Mouse (Mus musculus): Measurements from ENCODE around the gene Itga9. TPM values are rescaled to one million over a fixed set of nuclear protein-coding genes. Genes with fewer than 3 reads are reported as not detected.

Itga9 gene
- polyA plus RNA-seq, 1 experiment from 2014 or later: 6.6 TPM

GRCm38 (mm10) chr9:118763203-118763602 lies 156.7 kb downstream of the Itga9 start:
- Histone ChIP-seq H3K4me3 (no peak overlapping the region), H3K4me2 (no peak overlapping the region), H3K27ac (no peak overlapping the region), H3K9ac (no peak overlapping the region), H3K27me3 (replicated peaks) (no peaks in the 10 kb centered on the region), H3K9me3 (replicated peaks) (no peaks in the 10 kb centered on the region), H3K36me3 (no peaks in the 10 kb centered on the region), H3K4me1 (no peaks in the 10 kb centered on the region)
- ATAC-seq: no peak
- 87% methylated on average over 4 of the region's 4 CpGs for WGBS (ENCODE audit: insufficient replicate concordance)

GRCm38 (mm10) chr9:118763646-118764045 lies 157.2 kb downstream of the Itga9 start:
- ATAC-seq: no peak
- no peaks in the 10 kb centered on the region for H3K27me3 ChIP-seq (replicated peaks)
- no peak overlapping the region for H3K4me2 ChIP-seq
- H3K9me3 ChIP-seq (replicated peaks): no peaks in the 10 kb centered on the region
- no peak overlapping the region for H3K27ac ChIP-seq
- no peaks in the 10 kb centered on the region for H3K36me3 ChIP-seq
- no peak overlapping the region for H3K9ac ChIP-seq
- H3K4me3 ChIP-seq: no peak overlapping the region
- H3K4me1 ChIP-seq: no peaks in the 10 kb centered on the region
- WGBS (ENCODE audit: insufficient replicate concordance): 56% methylated on average over 3 of the region's 3 CpGs

GRCm38 (mm10) chr9:118765059-118765458 lies 158.6 kb downstream of the Itga9 start:
- Histone ChIP-seq H3K27ac (no peak overlapping the region), H3K36me3 (no peaks in the 10 kb centered on the region)

GRCm38 (mm10) chr9:118767008-118767407 lies 160.5 kb downstream of the Itga9 start:
- Histone ChIP-seq H3K27ac (no peak overlapping the region), H3K36me3 (no peaks in the 10 kb centered on the region), H3K27me3 (replicated peaks) (no peaks in the 10 kb centered on the region), H3K9me3 (replicated peaks) (no peaks in the 10 kb centered on the region), H3K9ac (no peak overlapping the region), H3K4me3 (no peak overlapping the region), H3K4me1 (no peaks in the 10 kb centered on the region), H3K4me2 (no peak overlapping the region)
- WGBS (ENCODE audit: insufficient replicate concordance): 76% methylated on average over 7 of the region's 7 CpGs
- ATAC-seq: no peak

More at GRCm38 (mm10) chr9:118765059-118765458, 158.6 kb downstream of the Itga9 start:
- H3K4me1 ChIP-seq: no peaks in the 10 kb centered on the region
- no peak for ATAC-seq
- H3K9me3 ChIP-seq (replicated peaks): no peaks in the 10 kb centered on the region
- H3K27me3 ChIP-seq (replicated peaks): no peaks in the 10 kb centered on the region
- no peak overlapping the region for H3K4me3 ChIP-seq
- no peak overlapping the region for H3K4me2 ChIP-seq
- H3K9ac ChIP-seq: no peak overlapping the region

- Histone ChIP-seq H3K36me3 (no peaks in the 10 kb centered on the region), H3K4me3 (no peak overlapping the region), H3K27ac (no peak overlapping the region), H3K9ac (no peak overlapping the region), H3K27me3 (replicated peaks) (no peaks in the 10 kb centered on the region), H3K4me1 (no peaks in the 10 kb centered on the region), H3K4me2 (no peak overlapping the region), H3K9me3 (replicated peaks) (no peaks in the 10 kb centered on the region)
- ATAC-seq: no peak
- 52% methylated on average over 4 of the region's 4 CpGs for WGBS (ENCODE audit: insufficient replicate concordance)
Observed at GRCm38 (mm10) chr9:118768596-118768995, 162.1 kb downstream of the Itga9 start.

GRCm38 (mm10) chr9:118770366-118770765 lies 163.9 kb downstream of the Itga9 start:
- Histone ChIP-seq H3K27me3 (replicated peaks) (no peaks in the 10 kb centered on the region), H3K9me3 (replicated peaks) (no peaks in the 10 kb centered on the region), H3K27ac (no peak overlapping the region), H3K4me3 (no peak overlapping the region), H3K4me2 (no peak overlapping the region), H3K4me1 (peaks cover 9% of the 10 kb centered on the region), H3K9ac (no peak overlapping the region), H3K36me3 (no peaks in the 10 kb centered on the region)
- ATAC-seq: no peak
- WGBS (ENCODE audit: insufficient replicate concordance): 70% methylated on average over 4 of the region's 4 CpGs

GRCm38 (mm10) chr9:118774676-118775075 lies 168.2 kb downstream of the Itga9 start:
- H3K36me3 ChIP-seq: no peaks in the 10 kb centered on the region
- H3K4me3 ChIP-seq: no peak overlapping the region
- H3K4me2 ChIP-seq: no peak overlapping the region
- H3K4me1 ChIP-seq: peaks cover 9% of the 10 kb centered on the region
- ATAC-seq: no peak
- H3K27me3 ChIP-seq (replicated peaks): no peaks in the 10 kb centered on the region
- H3K27ac ChIP-seq: no peak overlapping the region
- WGBS (ENCODE audit: insufficient replicate concordance): 38% methylated on average over 6 of the region's 6 CpGs
- H3K9ac ChIP-seq: no peak overlapping the region
- no peaks in the 10 kb centered on the region for H3K9me3 ChIP-seq (replicated peaks)

- H3K4me2 ChIP-seq: no peak overlapping the region
- no peaks in the 10 kb centered on the region for H3K36me3 ChIP-seq
- no peak overlapping the region for H3K4me3 ChIP-seq
- H3K27ac ChIP-seq: no peak overlapping the region
- no peak for ATAC-seq
- no peaks in the 10 kb centered on the region for H3K27me3 ChIP-seq (replicated peaks)
- no peak overlapping the region for H3K9ac ChIP-seq
- H3K4me1 ChIP-seq: peaks cover 9% of the 10 kb centered on the region
- WGBS (ENCODE audit: insufficient replicate concordance): 75% methylated on average over 2 of the region's 2 CpGs
- no peaks in the 10 kb centered on the region for H3K9me3 ChIP-seq (replicated peaks)
Observed at GRCm38 (mm10) chr9:118776880-118777438, 170.5 kb downstream of the Itga9 start.

GRCm38 (mm10) chr9:118778596-118778995 lies 172.1 kb downstream of the Itga9 start:
- peaks cover 9% of the 10 kb centered on the region for H3K4me1 ChIP-seq
- H3K9ac ChIP-seq: no peak overlapping the region
- no peaks in the 10 kb centered on the region for H3K36me3 ChIP-seq
- H3K27ac ChIP-seq: no peak overlapping the region
- 59% methylated on average over 2 of the region's 2 CpGs for WGBS (ENCODE audit: insufficient replicate concordance)
- no peak for ATAC-seq
- H3K4me3 ChIP-seq: no peak overlapping the region
- no peaks in the 10 kb centered on the region for H3K27me3 ChIP-seq (replicated peaks)
- H3K4me2 ChIP-seq: no peak overlapping the region
- H3K9me3 ChIP-seq (replicated peaks): no peaks in the 10 kb centered on the region

- WGBS (ENCODE audit: insufficient replicate concordance): 48% methylated on average over 4 of the region's 4 CpGs
- Histone ChIP-seq H3K27ac (no peak overlapping the region), H3K4me1 (no peaks in the 10 kb centered on the region), H3K4me2 (no peak overlapping the region), H3K9me3 (replicated peaks) (no peaks in the 10 kb centered on the region), H3K36me3 (no peaks in the 10 kb centered on the region), H3K27me3 (replicated peaks) (no peaks in the 10 kb centered on the region), H3K9ac (no peak overlapping the region), H3K4me3 (no peak overlapping the region)
- ATAC-seq: no peak
Observed at GRCm38 (mm10) chr9:118784621-118785020, 178.1 kb downstream of the Itga9 start.

- Histone ChIP-seq H3K27me3 (replicated peaks) (no peaks in the 10 kb centered on the region), H3K4me2 (no peak overlapping the region)
- ATAC-seq: no peak
Observed at GRCm38 (mm10) chr9:118785816-118786215, 179.3 kb downstream of the Itga9 start.

GRCm38 (mm10) chr9:118788869-118789281 lies 182.4 kb downstream of the Itga9 start:
- no peaks in the 10 kb centered on the region for H3K36me3 ChIP-seq
- H3K27me3 ChIP-seq (replicated peaks): no peaks in the 10 kb centered on the region
- H3K4me3 ChIP-seq: no peak overlapping the region
- no peak overlapping the region for H3K9ac ChIP-seq
- no peak overlapping the region for H3K27ac ChIP-seq
- no peak overlapping the region for H3K4me2 ChIP-seq
- ATAC-seq: no peak
- H3K4me1 ChIP-seq: no peaks in the 10 kb centered on the region
- WGBS (ENCODE audit: insufficient replicate concordance): 61% methylated on average over 10 of the region's 10 CpGs
- no peaks in the 10 kb centered on the region for H3K9me3 ChIP-seq (replicated peaks)

More at GRCm38 (mm10) chr9:118785816-118786215, 179.3 kb downstream of the Itga9 start:
- H3K27ac ChIP-seq: no peak overlapping the region
- H3K4me1 ChIP-seq: no peaks in the 10 kb centered on the region
- no peak overlapping the region for H3K4me3 ChIP-seq
- H3K9me3 ChIP-seq (replicated peaks): no peaks in the 10 kb centered on the region
- WGBS (ENCODE audit: insufficient replicate concordance): 65% methylated on average over 6 of the region's 6 CpGs
- no peak overlapping the region for H3K9ac ChIP-seq
- H3K36me3 ChIP-seq: no peaks in the 10 kb centered on the region

GRCm38 (mm10) chr9:118791231-118791630 lies 184.7 kb downstream of the Itga9 start:
- H3K9me3 ChIP-seq (replicated peaks): no peaks in the 10 kb centered on the region
- no peaks in the 10 kb centered on the region for H3K27me3 ChIP-seq (replicated peaks)
- no peaks in the 10 kb centered on the region for H3K36me3 ChIP-seq
- no peak overlapping the region for H3K4me2 ChIP-seq
- ATAC-seq: no peak
- H3K9ac ChIP-seq: no peak overlapping the region
- H3K4me3 ChIP-seq: no peak overlapping the region
- H3K27ac ChIP-seq: no peak overlapping the region
- 69% methylated on average over 3 of the region's 3 CpGs for WGBS (ENCODE audit: insufficient replicate concordance)
- no peaks in the 10 kb centered on the region for H3K4me1 ChIP-seq
